Mouse (Mus musculus): Measurements from ENCODE around the gene Leng9.

GRCm38 (mm10) chr7:4138181-4138580 lies 12.0 kb downstream of the Leng9 start:
- no peak for TF ChIP-seq POLR2A (IDR thresholded peaks at IDR 0.05; ENCODE audit: extremely low read depth, insufficient read depth, low read length)
- TF ChIP-seq CTCF (IDR thresholded peaks at IDR 0.05; ENCODE audit: low read depth, low read length) = no peak

Measured in liver, adult 2 months (tissue).